Mouse (Mus musculus): ENCODE data around the gene Olfr1107.

The Olfr1107 gene

GRCm38 (mm10) chr2:87075717-87076116 is at the start of gene Olfr1107:
TSS of gene Olfr1107 (minus strand) at chr2:87075817.
- DNase-seq (ENCODE audit: low read depth, low spot score), result no peak

- DNase-seq (ENCODE audit: low read depth, low spot score), result no peak
These were observed 38.9 kb upstream of the Olfr1107 start, which contains the start of gene Olfr259 for GRCm38 (mm10) chr2:87114467-87114866. TSS of gene Olfr259 (minus strand) at chr2:87114567.

- no peak for DNase-seq (ENCODE audit: low read depth, low spot score)
These were observed 20.3 kb upstream of the Olfr1107 start, which contains the start of gene Olfr1109 for GRCm38 (mm10) chr2:87095908-87096307. TSS of gene Olfr1109 (minus strand) at chr2:87096008.

- DNase-seq (ENCODE audit: low read depth, low spot score), result no peak
These were observed 23.4 kb downstream of the Olfr1107 start, which contains the start of gene Olfr1106 for GRCm38 (mm10) chr2:87052173-87052572. TSS of gene Olfr1106 (minus strand) at chr2:87052273.

- no peak for DNase-seq (ENCODE audit: low read depth, low spot score)
These were observed 39.2 kb downstream of the Olfr1107 start, which contains the start of gene Olfr1105 for GRCm38 (mm10) chr2:87036431-87036830. TSS of gene Olfr1105 (minus strand) at chr2:87036531.

- no peak for DNase-seq (ENCODE audit: low read depth, low spot score)
These were observed 48.6 kb downstream of the Olfr1107 start, which contains the start of gene Olfr1104 for GRCm38 (mm10) chr2:87026980-87027379. TSS of gene Olfr1104 (minus strand) at chr2:87027080.
